Mouse (Mus musculus): ENCODE measurements around the gene Wasf2.

GRCm38 (mm10) chr4:133107788-133108281, 22.5 kb upstream of the Wasf2 start:
- TF ChIP-seq POLR2A (IDR thresholded peaks at IDR 0.05; ENCODE audit: control insufficient read depth, extremely low read depth, insufficient read depth, low read length, poor library complexity), result no peak
- no peak for TF ChIP-seq CTCF (IDR thresholded peaks at IDR 0.05; ENCODE audit: borderline replicate concordance, control insufficient read depth, extremely low read depth, insufficient read depth, low read length, poor library complexity)

All from thymus, adult 2 months (tissue).